Mouse (Mus musculus) spleen, adult 18-20 months (tissue): ENCODE measurements around the gene Lrwd1.
A peak's percentile ranks its signal among the peaks of the same experiment; 100 is the strongest.
"Not testable (repeated sequence)": the region's sequence is repeated elsewhere in the genome, so short reads cannot be mapped to it uniquely, and the experiment has no call there.

ENCODE experiments used
- DNase-seq, 2 experiments: peaks; one replicate each; pipeline ENCODE4 v3.0.0; 2022; ENCODE audit warnings: mixed read lengths in 2 of 2

Gene Lrwd1

DNA sequence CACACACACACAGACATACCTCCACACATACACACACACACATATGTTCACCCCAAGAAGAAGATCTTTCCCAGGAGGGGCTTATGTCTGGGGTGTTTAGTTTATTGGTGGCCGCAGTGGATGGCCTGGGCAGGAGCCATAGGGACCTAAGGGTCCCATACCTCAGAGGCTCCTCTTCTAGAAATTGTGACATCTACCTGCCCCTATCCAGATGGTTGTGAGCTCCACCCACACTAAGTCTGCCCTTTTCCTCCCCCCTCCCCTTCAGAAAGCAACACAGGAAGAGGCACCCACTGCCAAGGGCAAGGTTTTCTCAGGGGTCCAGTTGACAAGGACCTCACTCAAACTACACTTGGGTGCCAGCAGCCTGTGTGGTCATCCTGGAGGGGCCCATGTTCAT lies 11.1 kb upstream of the Lrwd1 start:
- DNase-seq: peak; percentile 44 to 45

DNA sequence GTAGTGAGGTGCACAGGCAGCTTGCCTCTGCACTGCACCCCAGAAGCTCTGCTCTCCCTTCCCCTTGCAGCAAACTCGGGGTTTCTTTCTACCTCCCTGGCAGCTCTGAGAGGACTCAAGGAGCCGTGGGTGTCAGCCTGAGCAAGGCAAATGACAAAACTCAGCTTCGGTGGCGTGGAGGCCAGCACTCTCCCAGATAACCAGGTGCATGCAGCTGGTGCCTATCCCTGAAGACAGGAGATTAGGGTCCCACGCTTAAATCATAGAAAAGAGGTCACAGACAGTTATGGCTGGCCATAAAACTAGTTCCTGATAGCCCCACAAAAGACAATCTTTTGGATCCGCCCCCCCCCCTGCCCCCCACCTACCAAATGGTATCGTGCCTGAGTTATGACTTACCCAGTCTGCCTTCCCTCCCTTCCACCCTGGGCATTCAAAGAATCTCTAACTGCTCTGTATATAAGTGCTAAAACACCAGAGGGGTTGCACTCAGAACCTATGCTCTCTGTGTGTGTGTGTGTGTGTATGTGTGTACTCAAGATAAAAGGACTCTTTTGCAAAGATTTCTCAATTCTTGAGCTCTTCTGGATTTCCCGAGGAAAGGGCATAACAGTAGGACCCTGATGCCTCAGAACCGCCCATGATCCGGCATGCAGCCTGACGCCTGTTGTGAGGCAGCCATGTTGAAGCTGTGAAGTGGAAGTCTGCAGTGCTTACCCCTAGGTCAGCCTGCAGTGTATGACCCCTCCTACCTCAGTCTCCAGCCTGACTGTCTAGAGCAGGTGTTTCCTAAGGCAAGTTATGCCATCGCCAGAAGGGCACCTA lies 8.9 kb upstream of the Lrwd1 start:
- no peak for DNase-seq

- peak in 1 of 2 experiments; percentile 34 for DNase-seq
These were observed 7.4 kb upstream of the Lrwd1 start for GRCm38 (mm10) chr5:136143161-136143755.

DNA sequence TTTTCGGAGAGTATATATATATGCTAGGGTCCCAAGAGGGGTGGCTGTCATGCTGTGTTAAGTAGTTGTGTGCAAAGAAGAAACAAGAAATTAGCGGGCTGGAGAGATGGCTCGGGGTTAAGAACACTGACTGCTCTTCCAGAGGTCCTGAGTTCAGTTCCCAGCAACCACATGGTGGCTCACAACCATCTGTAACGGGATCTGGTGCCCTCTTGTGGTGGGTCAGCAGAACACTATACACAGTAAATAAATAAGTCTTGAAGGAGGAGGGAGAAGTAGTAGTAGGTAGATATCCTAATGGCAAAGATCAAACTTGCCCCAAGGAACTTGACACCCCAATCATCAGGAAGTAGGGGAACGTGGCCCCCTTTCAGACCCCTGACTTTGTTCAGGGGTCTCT lies 6.9 kb upstream of the Lrwd1 start:
- peak in 1 of 2 experiments; percentile 26 for DNase-seq

DNA sequence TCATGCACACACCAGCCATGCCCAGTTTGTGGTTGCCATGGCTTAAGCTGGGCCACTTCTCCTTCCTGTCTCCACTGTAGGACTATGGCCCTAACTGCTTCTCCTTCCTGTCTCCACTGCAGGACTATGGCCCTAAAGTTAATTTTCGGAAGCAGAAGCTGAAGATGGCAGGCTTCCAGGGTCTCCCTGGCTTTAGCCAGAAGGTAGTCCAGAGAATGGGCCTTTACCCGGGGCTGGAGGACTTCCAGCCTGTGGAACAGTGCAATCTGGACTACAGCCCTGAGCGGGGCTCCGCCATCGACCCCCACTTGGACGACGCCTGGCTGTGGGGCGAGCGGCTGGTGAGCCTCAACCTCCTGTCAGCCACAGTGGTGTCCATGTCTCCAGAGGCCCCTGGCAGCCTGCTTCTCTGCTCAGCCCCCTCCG lies 4.2 kb upstream of the Lrwd1 start:
- no peak for DNase-seq

DNA sequence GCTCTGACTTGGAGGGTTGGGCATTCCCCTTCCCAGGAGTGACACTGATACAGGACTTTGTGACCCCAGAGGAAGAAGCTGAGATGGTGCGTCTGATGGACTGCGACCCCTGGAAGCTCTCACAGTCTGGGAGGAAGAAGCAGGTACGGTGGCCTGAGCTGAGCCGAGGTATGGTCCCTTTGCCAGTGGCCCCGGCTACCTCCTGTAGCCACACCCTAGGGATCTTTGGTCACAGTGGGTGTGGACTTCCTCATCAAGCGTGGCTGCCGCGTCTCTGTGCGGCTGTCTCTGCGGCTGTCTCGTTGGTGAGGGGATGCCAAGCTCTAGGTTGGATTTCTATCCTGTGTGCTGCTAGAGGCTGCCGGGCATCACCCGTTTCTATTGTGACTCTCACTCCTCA lies 3.5 kb upstream of the Lrwd1 start:
- no peak for DNase-seq

- peak; percentile 38 to 70 for DNase-seq
These were observed 1.9 kb upstream of the Lrwd1 start for GRCm38 (mm10) chr5:136137658-136138274.

DNA sequence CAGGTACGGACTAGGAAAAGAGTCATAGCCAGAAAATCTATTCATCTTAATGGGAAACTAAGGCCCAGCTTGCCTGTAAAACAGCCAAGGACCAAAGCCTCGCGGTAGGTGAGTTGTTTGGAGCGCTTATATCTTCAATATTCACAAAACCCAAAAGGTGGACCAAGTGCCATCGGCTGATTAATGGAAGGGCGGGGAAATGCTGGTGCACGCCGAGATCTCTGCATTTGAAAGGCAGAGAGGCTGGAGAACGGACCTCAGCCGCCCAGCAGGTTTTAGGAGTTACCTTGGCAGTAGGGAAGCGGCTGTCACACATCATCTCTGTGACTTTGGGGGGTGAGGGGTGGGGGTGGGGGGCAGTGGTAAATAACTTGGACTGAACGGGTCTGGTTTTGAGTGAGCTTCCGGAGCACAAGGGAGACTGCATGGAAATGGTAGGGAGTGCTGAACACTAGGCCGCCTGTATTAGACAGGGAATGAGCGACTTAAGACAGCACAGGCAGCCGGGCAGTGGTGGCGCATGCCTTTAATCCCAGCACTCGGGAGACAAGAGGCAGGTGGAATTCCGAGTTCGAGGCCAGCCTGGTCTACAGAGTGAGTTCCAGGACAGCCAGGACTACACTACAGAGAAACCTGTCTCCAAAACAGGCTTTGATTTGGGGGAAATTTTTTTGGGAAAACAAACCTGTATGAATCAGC lies 567 bp upstream of the Lrwd1 start:
- no peak for DNase-seq

DNA sequence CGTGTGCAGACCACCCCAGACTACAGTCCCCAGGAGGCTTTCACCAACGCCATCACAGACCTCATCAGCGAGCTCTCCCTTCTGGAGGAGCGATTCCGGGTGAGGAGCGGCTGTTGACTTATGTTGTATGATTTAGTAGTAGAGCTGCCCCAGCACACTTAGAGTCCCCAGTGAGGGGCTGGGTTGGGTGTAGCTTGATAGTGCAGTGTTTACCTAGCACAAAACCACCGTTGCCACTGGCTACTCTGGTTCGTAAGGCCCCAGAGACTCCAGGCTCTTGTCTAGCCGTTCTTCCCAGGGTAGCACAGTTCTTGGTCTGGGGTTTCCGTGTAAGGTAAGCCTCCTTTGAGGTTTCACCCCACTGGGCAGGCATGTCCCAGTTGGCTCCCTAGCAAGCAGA lies 13.7 kb downstream of the Lrwd1 start:
- DNase-seq: no peak

- no peak for DNase-seq
These were observed 19.1 kb downstream of the Lrwd1 start for GRCm38 (mm10) chr5:136116784-136117112.

DNA sequence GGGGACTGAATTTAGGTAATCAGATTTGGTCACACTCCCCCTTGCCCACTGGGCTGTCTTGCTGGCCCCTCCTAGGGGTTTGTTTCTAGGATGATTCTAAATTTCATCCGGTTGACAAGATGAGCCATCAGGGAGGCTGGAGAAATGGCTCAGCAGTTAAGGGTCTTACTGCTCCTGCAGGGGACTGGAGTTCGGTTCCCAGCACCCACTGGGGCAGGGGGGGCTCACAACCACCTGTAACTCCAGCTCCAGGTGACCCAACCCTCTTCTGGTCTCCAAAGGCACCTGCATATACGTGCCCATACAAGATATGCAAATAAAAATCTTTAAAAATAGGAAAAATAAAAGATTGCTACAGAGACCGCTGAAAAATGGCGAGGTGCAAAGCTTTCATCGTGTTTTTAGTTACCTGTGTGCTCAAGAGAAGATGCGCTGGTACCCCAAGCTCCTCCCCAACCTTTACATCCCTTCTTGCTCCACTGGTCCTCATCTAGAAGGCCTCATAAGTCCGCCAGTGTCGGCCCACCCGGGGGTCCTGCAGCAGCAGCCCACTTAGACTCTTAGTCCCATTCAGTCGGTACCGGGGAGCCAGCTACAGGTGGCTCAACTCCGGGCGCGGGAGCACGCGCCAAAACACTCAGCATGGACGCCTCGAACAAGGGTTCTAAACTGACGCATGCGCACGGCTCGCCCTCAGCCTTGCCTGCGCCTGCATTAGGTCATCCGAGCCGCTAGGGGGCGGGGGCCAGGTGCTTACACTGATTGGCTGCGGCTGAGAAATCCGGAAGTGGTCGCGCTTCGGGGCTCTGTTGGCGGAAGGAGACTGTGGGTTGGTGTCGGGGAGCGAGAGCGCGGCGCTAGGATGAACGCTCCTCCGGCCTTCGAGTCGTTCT lies 19.7 kb downstream of the Lrwd1 start, which contains the start of gene Polr2j:
Gene Polr2j (plus strand): TSS at position 741 of the 893 bp plus-strand sequence.
- peak; percentile 91 to 98 for DNase-seq

DNA sequence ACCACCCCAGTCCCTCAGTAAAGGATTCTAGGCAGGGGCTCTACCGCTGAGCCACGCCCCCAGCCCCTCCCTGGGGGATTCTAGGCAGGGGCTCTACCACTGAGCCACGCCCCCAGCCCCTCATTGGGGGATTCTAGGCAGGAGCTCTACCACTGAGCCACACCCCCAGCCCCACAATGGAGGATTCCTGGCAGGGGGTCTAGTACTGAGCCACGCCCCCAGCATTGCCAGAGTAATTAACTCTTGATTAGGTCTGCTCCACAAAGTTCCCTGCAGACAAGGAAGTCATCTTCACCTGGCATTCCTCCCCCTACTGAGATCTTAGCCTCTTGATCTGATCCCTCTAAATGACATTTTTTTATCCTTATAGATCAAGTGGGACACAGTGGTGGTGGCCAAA lies 22.3 kb downstream of the Lrwd1 start:
- DNase-seq: not testable (repeated sequence)

DNA sequence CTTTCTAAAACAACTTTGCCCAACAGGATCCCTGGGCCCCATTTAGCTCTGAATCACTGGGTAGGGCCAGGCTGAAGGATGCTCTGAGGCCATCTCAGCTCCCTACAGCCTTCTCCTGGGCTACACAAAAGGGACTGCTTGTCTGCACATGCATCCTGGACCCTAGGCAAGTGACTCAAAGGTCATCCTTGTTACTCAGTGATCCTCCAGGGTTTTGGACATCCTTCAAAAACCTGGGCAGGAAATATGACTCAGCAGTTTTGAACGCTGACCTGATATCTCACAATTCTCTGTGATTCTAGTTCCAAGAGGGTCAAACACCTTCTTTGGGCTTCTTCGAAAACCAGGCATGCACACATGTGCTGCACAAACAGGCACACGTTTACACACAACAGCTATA lies 26.8 kb downstream of the Lrwd1 start:
- DNase-seq: no peak

GRCm38 (mm10) chr5:136108486-136108885 lies 27.4 kb downstream of the Lrwd1 start:
- DNase-seq: no peak

GRCm38 (mm10) chr5:136104511-136104910 lies 31.4 kb downstream of the Lrwd1 start:
- peak in 1 of 2 experiments; percentile 17 for DNase-seq

DNA sequence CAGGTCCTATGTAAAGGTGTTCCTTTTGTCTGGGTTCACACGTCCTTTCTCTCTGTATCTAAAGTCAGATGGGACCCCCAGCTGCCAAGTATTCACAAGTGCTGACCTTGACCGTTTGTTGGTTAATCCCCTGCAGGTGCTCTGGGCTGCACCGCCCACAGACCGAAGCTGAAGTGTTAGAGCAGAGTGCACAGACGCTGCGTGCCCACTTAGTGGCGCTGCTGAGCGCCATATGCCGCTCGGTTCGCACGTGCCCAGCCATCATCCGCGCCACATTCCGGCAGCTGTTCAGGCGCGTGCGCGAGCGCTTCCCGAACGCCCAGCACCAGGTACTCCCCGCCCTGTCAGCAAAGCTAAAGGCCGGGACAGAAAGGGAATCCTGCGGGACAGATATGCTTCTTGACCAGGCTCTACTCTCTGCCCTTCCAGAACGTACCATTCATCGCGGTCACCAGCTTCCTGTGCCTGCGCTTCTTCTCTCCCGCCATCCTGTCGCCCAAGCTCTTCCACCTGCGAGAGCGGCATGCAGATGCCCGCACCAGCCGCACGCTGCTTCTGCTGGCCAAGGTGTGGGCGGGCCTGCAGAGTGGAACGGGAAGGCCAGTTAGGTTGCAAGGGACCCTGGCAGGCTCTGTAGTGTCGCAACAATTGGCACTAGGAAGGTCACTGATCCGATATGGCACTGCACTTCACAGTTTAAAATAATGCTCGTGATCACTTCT lies 33.6 kb downstream of the Lrwd1 start:
- DNase-seq: peak; percentile 34 to 56

- no peak for DNase-seq
These were observed 37.3 kb downstream of the Lrwd1 start for GRCm38 (mm10) chr5:136098536-136098935.

GRCm38 (mm10) chr5:136095089-136095488 lies 40.8 kb downstream of the Lrwd1 start:
- DNase-seq: no peak

DNA sequence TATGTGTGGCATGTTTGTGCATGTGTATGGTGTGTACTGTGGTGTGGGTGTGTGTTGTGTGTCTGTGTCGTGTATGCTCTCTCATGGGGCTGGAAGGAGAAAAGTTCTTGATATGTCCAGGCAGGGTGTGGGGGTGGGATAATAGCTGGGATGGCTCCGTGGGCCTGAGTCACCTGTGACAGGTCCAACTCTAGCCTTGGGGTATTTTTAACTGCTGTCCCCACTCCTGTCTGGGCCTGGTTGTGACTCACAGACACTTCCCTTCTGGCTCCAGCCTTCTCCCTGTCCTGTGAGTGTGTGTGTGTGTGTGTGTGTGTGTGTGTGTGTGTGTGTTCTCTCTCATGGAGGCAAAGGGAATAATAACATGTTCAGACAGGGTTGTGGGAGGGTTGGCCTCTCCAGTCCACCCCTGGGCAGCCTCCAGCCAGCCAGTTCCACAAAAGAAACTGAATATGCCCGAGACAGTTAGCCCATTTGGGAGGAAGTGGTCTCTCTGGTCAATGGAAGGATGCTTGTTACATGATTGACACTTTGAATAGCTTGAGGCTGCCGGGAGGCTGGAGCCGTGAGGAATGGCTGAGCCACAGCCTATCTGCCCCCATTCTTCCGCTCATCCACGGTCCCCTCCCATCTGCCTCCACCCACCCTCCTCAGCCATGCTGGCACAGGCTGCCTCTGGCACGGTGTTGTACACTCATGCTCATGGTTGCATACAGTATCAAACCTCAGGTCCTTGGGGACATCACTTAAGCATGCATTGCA lies 41.4 kb downstream of the Lrwd1 start:
- DNase-seq: no peak

- no peak for DNase-seq
These were observed 43.9 kb downstream of the Lrwd1 start for GRCm38 (mm10) chr5:136091927-136092326.
